Mouse (Mus musculus) midbrain, embryonic 14.5 days (tissue): ENCODE results near the gene Mydgf. TPM values are rescaled to one million over a fixed set of nuclear protein-coding genes. Genes with fewer than 3 reads are reported as not detected.

Experiments
- ATAC-seq: fragments of 200-750 bp; cut with Nextera tagmentation; 2 replicates; pipeline ENCODE4 v1.8.0; 2017; ENCODE audit warnings: moderate number of reproducible peaks, moderate library complexity; ENCODE audit not compliant: low FRiP score, low TSS enrichment
- DNase-seq: peaks from one replicate; pipeline ENCODE4 v3.0.0-alpha.2; 2015
- H3K27ac ChIP-seq: fragments of 300-500 bp; sonication (generic); replicated peaks from 2 replicates; pipeline ENCODE4 v1.5.1; 2014; ENCODE audit warnings: mild to moderate bottlenecking, low read depth, low read length, moderate library complexity
- H3K27me3 ChIP-seq: fragments of 300-500 bp; sonication (generic); 2 replicates; pipeline ENCODE4 v1.6.1; 2014; ENCODE audit warnings: low read length, control low read depth, mixed read lengths; ENCODE audit not compliant: control insufficient read depth, insufficient read depth
- H3K36me3 ChIP-seq: fragments of 300-500 bp; sonication (generic); 2 replicates; pipeline ENCODE4 v1.6.1; 2014; ENCODE audit warnings: low read length, control low read depth; ENCODE audit not compliant: control insufficient read depth, insufficient read depth
- H3K4me1 ChIP-seq: fragments of 300-500 bp; sonication (generic); 2 replicates; pipeline ENCODE4 v1.6.1; 2014; ENCODE audit warnings: mild to moderate bottlenecking, antibody characterized with exemption, low read length, control low read depth; ENCODE audit not compliant: control insufficient read depth, insufficient read depth
- H3K4me2 ChIP-seq: fragments of 300-500 bp; sonication (generic); 2 replicates; pipeline ENCODE4 v1.6.1; 2014; ENCODE audit warnings: mild to moderate bottlenecking, low read length, moderate library complexity
- H3K4me3 ChIP-seq: fragments of 300-500 bp; sonication (generic); replicated peaks from 2 replicates; pipeline ENCODE4 v1.5.1; 2014; ENCODE audit warnings: low read depth, low read length
- H3K9ac ChIP-seq: fragments of 300-500 bp; sonication (generic); replicated peaks from 2 replicates; pipeline ENCODE4 v1.6.1; 2014; ENCODE audit warnings: mild to moderate bottlenecking, low read length, moderate library complexity
- H3K9me3 ChIP-seq: fragments of 300-500 bp; sonication (generic); 2 replicates; pipeline ENCODE4 v1.6.1; 2016; ENCODE audit warnings: low read length, control low read depth, mixed read lengths; ENCODE audit not compliant: control insufficient read depth
- WGBS: fragments of 180-500 bp; shearing (Covaris S2); extraction: QIAGEN DNeasy Blood & Tissue Kit; methylation state at CpG from one replicate; pipeline ENCODE4 v1.1.7; 2014; 5-methylcytosine and 5-hydroxymethylcytosine counted together
- polyA plus RNA-seq: library from polyadenylated mRNA; unstranded; fragments of >200 nt; fragmentation: Nextera tagmentation; extraction: Ambion mirVana; gene quantifications from 2 replicates; pipeline ENCODE4 v1.2.1, GENCODE M21; 2014

Mydgf gene
- polyA plus RNA-seq, 1 experiment from 2014 or later, result 55.1 TPM

DNA sequence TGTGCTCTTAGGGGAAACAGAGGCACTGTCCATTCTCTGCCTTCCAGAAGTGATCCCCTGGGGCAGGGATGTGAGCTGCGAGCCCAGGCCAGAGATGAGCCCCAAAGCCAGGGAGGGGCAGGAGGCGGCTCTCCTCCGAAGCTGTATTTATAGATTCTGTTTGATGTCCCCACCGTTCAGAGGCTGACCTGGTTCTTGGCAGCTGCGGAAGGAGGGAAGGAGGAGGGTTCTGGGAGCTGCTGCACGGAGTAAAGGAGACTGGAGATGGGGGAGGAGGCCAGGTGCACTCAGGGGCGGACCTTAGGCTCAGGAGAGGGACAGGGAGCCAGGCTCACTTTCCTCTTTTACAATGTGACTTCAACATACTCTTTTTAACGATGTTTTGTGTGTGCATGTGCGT is 37.6 kb downstream of the Mydgf start:
- Histone ChIP-seq H3K9me3 (no peaks in the 10 kb centered on the region), H3K9ac (no peak overlapping the region), H3K27me3 (0 out of 2 replicates have a peak, but pooled peaks cover 6% of the 10 kb centered on the region), H3K4me3 (no peak overlapping the region), H3K4me2 (no peak overlapping the region), H3K27ac (peak overlapping the region; percentile 37; the same call in 1 of the 2 replicates), H3K36me3 (no peaks in the 10 kb centered on the region), H3K4me1 (peaks cover 26% of the 10 kb centered on the region)
- DNase-seq (no peak), ATAC-seq (no peak)
- WGBS, result 22% methylated on average over 9 of the region's 9 CpGs

DNA sequence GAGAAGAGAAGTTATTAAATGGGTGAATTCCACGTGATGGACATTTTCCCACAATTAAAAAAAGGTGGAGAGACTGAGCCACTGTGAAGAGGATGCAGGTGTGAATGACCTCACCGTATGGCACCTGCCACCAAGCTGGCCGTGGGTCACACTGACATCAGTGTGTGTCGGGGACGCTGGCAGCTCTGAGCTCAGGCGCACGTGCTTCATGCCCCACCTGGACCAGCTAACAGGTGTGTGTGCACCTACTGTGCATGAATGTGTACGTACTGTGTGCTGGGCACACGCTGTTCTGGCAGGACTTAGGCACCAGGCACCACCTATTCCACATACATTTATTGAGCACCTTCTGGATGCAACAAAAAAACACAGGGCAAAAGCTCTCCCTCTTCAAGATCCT is 39.2 kb downstream of the Mydgf start:
- Histone ChIP-seq H3K27ac (no peak overlapping the region), H3K4me1 (peaks cover 26% of the 10 kb centered on the region), H3K36me3 (no peaks in the 10 kb centered on the region), H3K9ac (no peak overlapping the region), H3K4me3 (no peak overlapping the region), H3K9me3 (no peaks in the 10 kb centered on the region), H3K4me2 (no peak overlapping the region), H3K27me3 (0 out of 2 replicates have a peak, but pooled peaks cover 10% of the 10 kb centered on the region)
- no peak for DNase-seq
- WGBS, result 80% methylated on average over 9 of the region's 9 CpGs
- ATAC-seq, result no peak

- H3K9me3 ChIP-seq, result no peaks in the 10 kb centered on the region
- no peaks in the 10 kb centered on the region for H3K36me3 ChIP-seq
- H3K27me3 ChIP-seq, result 0 out of 2 replicates have a peak, but pooled peaks cover 10% of the 10 kb centered on the region
- H3K4me2 ChIP-seq, result peak overlapping the region; percentile 70
- DNase-seq, result peak; percentile 79
- peak overlapping the region; percentile 47 for H3K9ac ChIP-seq
- H3K4me3 ChIP-seq, result peak overlapping the region; percentile 42
- ATAC-seq, result peak; percentile 53
- WGBS, result under 1% methylated on average over 37 of the region's 47 CpGs
- no peak overlapping the region for H3K27ac ChIP-seq
- peaks cover 35% of the 10 kb centered on the region for H3K4me1 ChIP-seq
Observed at GRCm38 (mm10) chr17:56141702-56142605, 41.8 kb downstream of the Mydgf start.

DNA sequence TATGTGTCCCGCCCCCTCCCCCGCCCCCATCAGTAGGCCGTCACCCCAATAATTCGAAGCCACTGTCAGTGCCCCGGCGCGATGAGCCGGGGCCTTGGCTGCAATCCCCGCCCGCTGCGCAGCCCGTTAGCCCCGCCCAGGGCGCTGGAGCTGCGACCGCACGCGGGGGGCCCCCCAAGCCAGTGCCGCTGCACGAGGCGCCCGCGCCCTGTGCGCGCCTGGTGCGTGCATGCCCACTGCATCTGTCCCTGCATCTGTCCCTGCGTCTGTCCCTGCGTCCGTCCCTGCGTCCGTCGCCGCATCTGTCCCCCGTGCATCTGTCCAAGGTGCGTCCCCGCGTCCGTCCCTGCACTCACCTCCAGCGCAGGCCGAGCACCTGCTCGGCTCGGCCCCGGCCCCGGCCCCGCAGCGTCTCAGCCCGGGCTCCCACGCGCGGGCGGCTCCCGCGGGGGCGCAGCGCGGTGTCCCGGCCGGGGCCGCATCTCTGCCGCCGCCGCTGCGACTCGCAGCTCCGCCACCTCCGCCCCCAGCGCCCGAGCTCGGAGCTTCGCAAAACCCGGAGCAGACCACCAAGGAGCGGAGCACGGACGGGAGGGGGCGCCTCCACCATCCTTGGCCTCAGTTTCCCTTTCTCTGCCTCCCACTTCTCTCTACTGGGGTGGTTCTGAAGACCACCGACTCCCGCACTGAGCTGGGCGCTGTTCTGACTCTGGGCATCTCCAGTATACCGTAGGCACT is 43.7 kb downstream of the Mydgf start, which contains the start of gene Sema6b:
Gene Sema6b (minus strand): TSS at position 486 of the 738 bp plus-strand sequence.
- Histone ChIP-seq H3K27me3 (peaks cover 15% of the 10 kb centered on the region; the same call in 1 of the 2 replicates), H3K36me3 (no peaks in the 10 kb centered on the region), H3K9ac (peak within 1 kb of the TSS; percentile 87), H3K4me3 (peak within 1 kb of the TSS; percentile 91), H3K27ac (peak within 1 kb of the TSS; percentile 83), H3K9me3 (no peaks in the 10 kb centered on the region), H3K4me2 (peak within 1 kb of the TSS; percentile 70), H3K4me1 (peaks cover 35% of the 10 kb centered on the region)
- ATAC-seq (peak; percentile 47), DNase-seq (peak; percentile 90)
- WGBS, result 2% methylated on average over 73 of the region's 79 CpGs

- no peaks in the 10 kb centered on the region for H3K9me3 ChIP-seq
- peaks cover 15% of the 10 kb centered on the region; the same call in 1 of the 2 replicates for H3K27me3 ChIP-seq
- H3K36me3 ChIP-seq, result no peaks in the 10 kb centered on the region
- ATAC-seq (peak; percentile 16), DNase-seq (peak; percentile 55)
- peak overlapping the region; percentile 83 for H3K27ac ChIP-seq
- H3K9ac ChIP-seq, result peak overlapping the region; percentile 87
- H3K4me2 ChIP-seq, result peak overlapping the region; percentile 70
- H3K4me3 ChIP-seq, result peak overlapping the region; percentile 91
- peaks cover 35% of the 10 kb centered on the region for H3K4me1 ChIP-seq
- WGBS, result 4% methylated on average over 20 of the region's 21 CpGs
Observed at GRCm38 (mm10) chr17:56139355-56139754, 44.4 kb downstream of the Mydgf start.

DNA sequence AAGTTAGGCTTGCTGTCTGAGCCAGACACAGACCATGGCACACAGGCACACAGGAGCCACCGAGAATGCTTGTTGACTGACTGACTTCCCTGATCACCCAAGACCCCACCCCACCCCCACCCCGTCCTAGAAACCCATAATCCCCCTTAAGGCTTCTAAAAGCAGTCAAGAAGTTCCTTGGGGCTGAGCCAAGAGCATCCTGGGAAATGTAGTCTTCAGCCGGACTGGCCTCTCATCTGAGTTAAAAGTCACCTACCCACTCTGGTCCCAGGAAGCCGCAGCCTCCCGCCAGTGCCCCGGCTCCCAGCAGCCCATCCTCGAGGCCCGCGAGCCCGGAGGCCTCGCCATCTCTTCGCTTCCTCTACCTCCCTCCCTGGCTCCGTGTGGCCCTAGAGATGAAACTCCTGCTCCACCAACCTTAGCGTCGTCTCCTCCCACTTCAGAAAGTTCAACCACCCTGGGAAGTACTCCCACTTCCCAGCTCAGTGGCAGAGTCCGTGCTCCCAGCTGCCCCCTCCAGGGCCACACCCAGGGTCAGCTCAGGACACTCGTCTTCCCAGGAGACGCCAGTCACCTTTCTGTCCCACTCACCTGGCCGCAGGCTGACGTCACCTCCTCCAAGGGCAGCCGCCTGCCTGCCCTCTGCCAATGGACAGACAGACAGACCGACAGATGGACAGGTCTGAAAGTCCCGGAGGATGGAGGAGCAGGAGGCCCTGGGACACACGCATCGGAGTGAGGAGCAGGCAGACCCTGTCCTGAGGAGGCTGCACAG is 45.7 kb downstream of the Mydgf start:
- WGBS, result 14% methylated on average over 25 of the region's 25 CpGs
- Histone ChIP-seq H3K9ac (peak overlapping the region; percentile 87), H3K4me1 (peaks cover 39% of the 10 kb centered on the region), H3K9me3 (no peaks in the 10 kb centered on the region), H3K4me2 (peak overlapping the region; percentile 70), H3K27ac (no peak overlapping the region), H3K36me3 (no peaks in the 10 kb centered on the region), H3K4me3 (peak overlapping the region; percentile 91), H3K27me3 (peaks cover 15% of the 10 kb centered on the region; the same call in 1 of the 2 replicates)
- ATAC-seq (no peak), DNase-seq (no peak)

GRCm38 (mm10) chr17:56136558-56136957 is 47.2 kb downstream of the Mydgf start:
- H3K4me2 ChIP-seq, result no peak overlapping the region
- DNase-seq (no peak), ATAC-seq (no peak)
- no peak overlapping the region for H3K9ac ChIP-seq
- no peaks in the 10 kb centered on the region for H3K9me3 ChIP-seq
- WGBS, result 91% methylated on average over 7 of the region's 7 CpGs
- H3K27ac ChIP-seq, result no peak overlapping the region
- H3K4me3 ChIP-seq, result no peak overlapping the region
- peaks cover 13% of the 10 kb centered on the region; the same call in 1 of the 2 replicates for H3K27me3 ChIP-seq
- peaks cover 2% of the 10 kb centered on the region; the same call in 1 of the 2 replicates for H3K36me3 ChIP-seq
- peaks cover 31% of the 10 kb centered on the region for H3K4me1 ChIP-seq

- under 1% methylated on average over 27 of the region's 27 CpGs for WGBS
- peaks cover 21% of the 10 kb centered on the region for H3K36me3 ChIP-seq
- peaks cover 27% of the 10 kb centered on the region for H3K4me1 ChIP-seq
- peaks cover 5% of the 10 kb centered on the region; the same call in 1 of the 2 replicates for H3K27me3 ChIP-seq
- no peak overlapping the region for H3K27ac ChIP-seq
- no peaks in the 10 kb centered on the region for H3K9me3 ChIP-seq
- H3K9ac ChIP-seq, result no peak overlapping the region
- DNase-seq, result peak; percentile 66
- H3K4me2 ChIP-seq, result peak overlapping the region; percentile 33
- no peak overlapping the region for H3K4me3 ChIP-seq
- ATAC-seq, result no peak
Observed at GRCm38 (mm10) chr17:56134463-56134971, 49.2 kb downstream of the Mydgf start.
